Mouse (Mus musculus) retina, embryonic 14.5 days (tissue): ENCODE data around the gene Bcl2l1.

Experiments used
- DNase-seq: peaks from one replicate; pipeline ENCODE4 v3.0.0-alpha.2; 2015; ENCODE audit warnings: low spot score

Gene Bcl2l1

GRCm38 (mm10) chr2:152803081-152803480 lies 28.4 kb downstream of the Bcl2l1 start:
- DNase-seq = no peak

- no peak for DNase-seq
Observed at GRCm38 (mm10) chr2:152802303-152802702, 29.2 kb downstream of the Bcl2l1 start.

GRCm38 (mm10) chr2:152800762-152801113 lies 30.8 kb downstream of the Bcl2l1 start:
- no peak for DNase-seq

GRCm38 (mm10) chr2:152799954-152800761 lies 31.4 kb downstream of the Bcl2l1 start:
- no peak for DNase-seq

GRCm38 (mm10) chr2:152797589-152797988 lies 33.9 kb downstream of the Bcl2l1 start:
- no peak for DNase-seq

- peak; percentile 18 for DNase-seq
Observed at GRCm38 (mm10) chr2:152794281-152794827, 37.2 kb downstream of the Bcl2l1 start.

GRCm38 (mm10) chr2:152793381-152793780 lies 38.1 kb downstream of the Bcl2l1 start:
- no peak for DNase-seq

- no peak for DNase-seq
Observed at GRCm38 (mm10) chr2:152792461-152792860, 39.1 kb downstream of the Bcl2l1 start.

GRCm38 (mm10) chr2:152789591-152789999 lies 41.9 kb downstream of the Bcl2l1 start:
- no peak for DNase-seq

GRCm38 (mm10) chr2:152788892-152789421 lies 42.6 kb downstream of the Bcl2l1 start:
- peak; percentile 41 for DNase-seq

GRCm38 (mm10) chr2:152787543-152787942 lies 44.0 kb downstream of the Bcl2l1 start:
- DNase-seq = no peak

GRCm38 (mm10) chr2:152787136-152787535 lies 44.4 kb downstream of the Bcl2l1 start:
- no peak for DNase-seq

GRCm38 (mm10) chr2:152785446-152786350 lies 45.8 kb downstream of the Bcl2l1 start:
- no peak for DNase-seq

GRCm38 (mm10) chr2:152784640-152785039 lies 46.9 kb downstream of the Bcl2l1 start:
- no peak for DNase-seq

- DNase-seq = no peak
Observed at GRCm38 (mm10) chr2:152783241-152783640, 48.3 kb downstream of the Bcl2l1 start.

- no peak for DNase-seq
Observed at GRCm38 (mm10) chr2:152782656-152783055, 48.9 kb downstream of the Bcl2l1 start.

GRCm38 (mm10) chr2:152781031-152781711 lies 50.4 kb downstream of the Bcl2l1 start:
- no peak for DNase-seq

GRCm38 (mm10) chr2:152780466-152780865 lies 51.1 kb downstream of the Bcl2l1 start:
- no peak for DNase-seq

- no peak for DNase-seq
Observed at GRCm38 (mm10) chr2:152777081-152777480, 54.4 kb downstream of the Bcl2l1 start.

GRCm38 (mm10) chr2:152776435-152776834 lies 55.1 kb downstream of the Bcl2l1 start:
- no peak for DNase-seq

GRCm38 (mm10) chr2:152776019-152776418 lies 55.5 kb downstream of the Bcl2l1 start:
- DNase-seq = no peak

- DNase-seq = no peak
Observed at GRCm38 (mm10) chr2:152775357-152775756, 56.2 kb downstream of the Bcl2l1 start.
